Mouse (Mus musculus): ENCODE measurements at regions not wholly inside any gene's neighbourhood (a gene's known extent, or its start where the extent isn't known, plus 50 kb on each side); places are given as distances from the start of the nearest gene placed in this dataset.

GRCm38 (mm10) chr2:103848923-103849700 lies 51.7 kb upstream of the Caprin1 start:
- Histone ChIP-seq H3K4me2 (ENCODE audit: low read depth, low read length) (no peak overlapping the region), H3K9ac (ENCODE audit: low read length) (no peak overlapping the region), H3K36me3 (ENCODE audit: control insufficient read depth, insufficient read depth, low read length) (no peaks in the 10 kb centered on the region), H3K27ac (ENCODE audit: low read length) (no peak overlapping the region), H3K27me3 (ENCODE audit: control insufficient read depth, insufficient read depth, low read depth, low read length) (no peaks in the 10 kb centered on the region), H3K4me1 (replicated peaks; ENCODE audit: control insufficient read depth, insufficient read depth, low read length) (no peaks in the 10 kb centered on the region), H3K4me3 (ENCODE audit: low read length) (no peak overlapping the region), H3K9me3 (ENCODE audit: control insufficient read depth, low read length) (no peaks in the 10 kb centered on the region)
- whole genome bisulfite sequencing, result 71% methylated on average over 9 of the region's 9 CpGs
- peak; percentile 52; the same call in 1 of the 2 replicates for ATAC-seq (ENCODE audit: low read depth)

DNA sequence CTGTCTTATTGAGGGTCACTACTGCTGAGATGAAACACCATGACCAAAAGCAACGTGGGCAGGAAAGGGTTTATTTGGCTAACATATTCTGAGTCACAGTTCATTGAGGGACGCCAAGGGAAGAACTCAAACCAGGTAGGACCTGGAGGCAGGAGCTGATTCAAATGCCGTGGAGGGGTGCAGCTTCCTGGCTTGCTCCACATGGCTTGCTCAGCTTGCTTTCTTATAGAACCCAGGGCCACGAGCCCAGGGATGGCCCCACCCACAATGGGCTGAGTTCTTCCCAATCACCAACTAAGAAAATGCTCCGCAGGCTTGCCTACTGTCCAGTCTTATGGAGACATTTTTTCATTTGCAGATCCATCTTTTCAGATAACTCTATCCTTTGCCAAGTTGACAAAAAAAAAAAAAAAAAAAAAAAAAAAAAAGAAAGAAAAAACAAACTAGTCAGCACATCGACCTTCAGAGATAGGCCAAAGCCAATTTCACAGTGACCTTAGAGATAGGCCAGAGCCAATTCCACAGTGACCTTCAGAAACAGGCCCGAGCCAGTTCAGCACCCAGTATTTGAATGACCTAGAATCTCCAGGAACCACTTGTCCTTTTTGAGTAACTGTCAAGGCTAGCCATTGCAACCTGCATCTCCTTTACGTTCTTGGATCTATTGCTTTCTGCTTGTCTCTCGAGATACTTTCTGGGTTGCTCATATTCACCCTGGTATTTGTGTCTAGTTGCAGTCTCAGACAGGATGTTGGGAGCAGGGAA lies 52.5 kb upstream of the Caprin1 start:
- H3K27me3 ChIP-seq (ENCODE audit: control insufficient read depth, insufficient read depth, low read depth, low read length), result no peaks in the 10 kb centered on the region
- no peaks in the 10 kb centered on the region for H3K9me3 ChIP-seq (ENCODE audit: control insufficient read depth, low read length)
- H3K36me3 ChIP-seq (ENCODE audit: control insufficient read depth, insufficient read depth, low read length), result no peaks in the 10 kb centered on the region
- H3K4me1 ChIP-seq (replicated peaks; ENCODE audit: control insufficient read depth, insufficient read depth, low read length), result no peaks in the 10 kb centered on the region
- H3K27ac ChIP-seq (ENCODE audit: low read length), result no peak overlapping the region
- H3K9ac ChIP-seq (ENCODE audit: low read length), result no peak overlapping the region
- no peak overlapping the region for H3K4me3 ChIP-seq (ENCODE audit: low read length)
- no peak for ATAC-seq (ENCODE audit: low read depth)
- H3K4me2 ChIP-seq (ENCODE audit: low read depth, low read length), result no peak overlapping the region
- WGBS, result 73% methylated on average over 9 of the region's 9 CpGs

DNA sequence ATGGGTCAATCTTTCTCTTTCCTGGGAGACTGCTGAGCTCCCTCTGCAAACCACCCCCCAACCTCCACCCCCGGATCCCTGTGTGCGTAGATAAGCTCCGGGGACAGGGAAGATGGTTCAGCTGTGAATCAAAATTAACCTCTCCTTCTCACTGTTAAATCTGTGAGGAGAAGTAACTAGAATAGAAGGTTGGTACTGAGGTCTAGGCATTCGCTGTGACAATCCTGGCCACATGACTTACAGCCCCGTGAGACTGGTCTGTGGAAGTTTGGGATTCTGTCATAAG lies 53.0 kb upstream of the Caprin1 start:
- H3K9me3 ChIP-seq (ENCODE audit: control insufficient read depth, low read length), result no peaks in the 10 kb centered on the region
- H3K27me3 ChIP-seq (ENCODE audit: control insufficient read depth, insufficient read depth, low read depth, low read length), result no peaks in the 10 kb centered on the region
- H3K4me1 ChIP-seq (replicated peaks; ENCODE audit: control insufficient read depth, insufficient read depth, low read length), result no peaks in the 10 kb centered on the region
- no peaks in the 10 kb centered on the region for H3K36me3 ChIP-seq (ENCODE audit: control insufficient read depth, insufficient read depth, low read length)
- H3K27ac ChIP-seq (ENCODE audit: low read length), result no peak overlapping the region
- 72% methylated on average over 5 of the region's 5 CpGs for WGBS
- H3K4me3 ChIP-seq (ENCODE audit: low read length), result no peak overlapping the region
- ATAC-seq (ENCODE audit: low read depth), result no peak
- H3K4me2 ChIP-seq (ENCODE audit: low read depth, low read length), result no peak overlapping the region
- H3K9ac ChIP-seq (ENCODE audit: low read length), result no peak overlapping the region

DNA sequence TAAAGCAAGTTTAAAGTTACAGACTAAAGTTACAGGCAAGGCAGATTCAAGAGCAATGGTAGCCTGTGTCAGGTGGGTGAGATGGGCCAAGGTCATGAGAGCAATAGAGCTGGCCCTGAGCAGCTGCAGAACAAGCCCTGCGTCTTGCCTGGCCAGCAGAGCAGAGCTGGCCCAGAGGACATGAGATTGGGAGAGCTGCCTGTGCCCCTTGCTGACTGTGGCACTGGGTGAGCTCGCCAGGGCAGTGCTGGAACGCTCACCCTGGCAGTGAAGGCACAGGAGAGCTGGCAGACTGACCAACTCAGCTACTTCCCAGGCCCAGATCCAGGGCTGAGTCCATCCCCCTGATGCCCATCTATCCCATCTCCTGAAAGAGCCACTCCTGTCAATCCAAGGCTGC lies 53.7 kb upstream of the Caprin1 start:
- H3K4me1 ChIP-seq (replicated peaks; ENCODE audit: control insufficient read depth, insufficient read depth, low read length), result no peaks in the 10 kb centered on the region
- 73% methylated on average over 3 of the region's 3 CpGs for WGBS

GRCm38 (mm10) chr2:103861226-103861625 lies 63.8 kb upstream of the Caprin1 start:
- H3K4me2 ChIP-seq (ENCODE audit: low read depth, low read length), result no peak overlapping the region
- no peaks in the 10 kb centered on the region for H3K9me3 ChIP-seq (ENCODE audit: control insufficient read depth, low read length)
- H3K27me3 ChIP-seq (ENCODE audit: control insufficient read depth, insufficient read depth, low read depth, low read length), result no peaks in the 10 kb centered on the region
- H3K27ac ChIP-seq (ENCODE audit: low read length), result no peak overlapping the region
- no peak overlapping the region for H3K9ac ChIP-seq (ENCODE audit: low read length)
- no peaks in the 10 kb centered on the region for H3K36me3 ChIP-seq (ENCODE audit: control insufficient read depth, insufficient read depth, low read length)
- no peaks in the 10 kb centered on the region for H3K4me1 ChIP-seq (replicated peaks; ENCODE audit: control insufficient read depth, insufficient read depth, low read length)
- 78% methylated on average over 8 of the region's 8 CpGs for WGBS
- H3K4me3 ChIP-seq (ENCODE audit: low read length), result no peak overlapping the region
- ATAC-seq (ENCODE audit: low read depth), result no peak

More for the DNA sequence above, 53.7 kb upstream of the Caprin1 start:
- Histone ChIP-seq H3K9me3 (ENCODE audit: control insufficient read depth, low read length) (no peaks in the 10 kb centered on the region), H3K27me3 (ENCODE audit: control insufficient read depth, insufficient read depth, low read depth, low read length) (no peaks in the 10 kb centered on the region), H3K36me3 (ENCODE audit: control insufficient read depth, insufficient read depth, low read length) (no peaks in the 10 kb centered on the region), H3K4me2 (ENCODE audit: low read depth, low read length) (no peak overlapping the region), H3K4me3 (ENCODE audit: low read length) (no peak overlapping the region), H3K27ac (ENCODE audit: low read length) (no peak overlapping the region), H3K9ac (ENCODE audit: low read length) (no peak overlapping the region)
- no peak for ATAC-seq (ENCODE audit: low read depth)

DNA sequence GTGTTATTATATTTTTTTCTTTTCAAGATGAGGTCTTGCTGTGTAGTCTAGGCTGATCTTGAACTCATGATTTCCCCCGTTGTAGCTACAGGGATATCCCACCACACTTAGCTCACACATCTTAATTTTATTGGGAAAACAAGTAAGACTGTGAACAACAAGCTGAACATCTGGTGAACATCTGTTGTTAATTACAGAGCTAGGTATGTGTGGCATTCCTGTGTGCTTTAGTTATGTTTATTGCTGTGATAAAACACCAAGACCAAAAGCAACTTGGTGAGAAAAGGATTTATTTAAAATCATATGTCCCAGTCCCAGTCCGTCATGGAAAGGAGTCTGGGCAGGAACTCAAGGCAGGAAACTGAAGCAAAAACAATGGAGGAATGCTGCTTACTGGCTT lies 66.8 kb upstream of the Caprin1 start:
- Histone ChIP-seq H3K9me3 (ENCODE audit: control insufficient read depth, low read length) (no peaks in the 10 kb centered on the region), H3K36me3 (ENCODE audit: control insufficient read depth, insufficient read depth, low read length) (no peaks in the 10 kb centered on the region), H3K4me3 (ENCODE audit: low read length) (no peak overlapping the region), H3K27me3 (ENCODE audit: control insufficient read depth, insufficient read depth, low read depth, low read length) (no peaks in the 10 kb centered on the region), H3K4me2 (ENCODE audit: low read depth, low read length) (no peak overlapping the region), H3K9ac (ENCODE audit: low read length) (no peak overlapping the region), H3K27ac (ENCODE audit: low read length) (no peak overlapping the region), H3K4me1 (replicated peaks; ENCODE audit: control insufficient read depth, insufficient read depth, low read length) (no peaks in the 10 kb centered on the region)
- WGBS, result 66% methylated on average over 2 of the region's 2 CpGs
- ATAC-seq (ENCODE audit: low read depth), result no peak

GRCm38 (mm10) chr2:103865319-103866171 lies 68.1 kb upstream of the Caprin1 start:
- Histone ChIP-seq H3K36me3 (ENCODE audit: control insufficient read depth, insufficient read depth, low read length) (no peaks in the 10 kb centered on the region), H3K4me2 (ENCODE audit: low read depth, low read length) (no peak overlapping the region), H3K9me3 (ENCODE audit: control insufficient read depth, low read length) (no peaks in the 10 kb centered on the region), H3K27ac (ENCODE audit: low read length) (no peak overlapping the region), H3K9ac (ENCODE audit: low read length) (no peak overlapping the region), H3K27me3 (ENCODE audit: control insufficient read depth, insufficient read depth, low read depth, low read length) (no peaks in the 10 kb centered on the region), H3K4me1 (replicated peaks; ENCODE audit: control insufficient read depth, insufficient read depth, low read length) (no peaks in the 10 kb centered on the region), H3K4me3 (ENCODE audit: low read length) (no peak overlapping the region)
- WGBS, result 79% methylated on average over 4 of the region's 4 CpGs
- no peak for ATAC-seq (ENCODE audit: low read depth)

- Histone ChIP-seq H3K9ac (ENCODE audit: low read length) (no peak overlapping the region), H3K4me2 (ENCODE audit: low read depth, low read length) (no peak overlapping the region), H3K36me3 (ENCODE audit: control insufficient read depth, insufficient read depth, low read length) (no peaks in the 10 kb centered on the region), H3K4me1 (replicated peaks; ENCODE audit: control insufficient read depth, insufficient read depth, low read length) (no peaks in the 10 kb centered on the region), H3K4me3 (ENCODE audit: low read length) (no peak overlapping the region), H3K27ac (ENCODE audit: low read length) (no peak overlapping the region), H3K27me3 (ENCODE audit: control insufficient read depth, insufficient read depth, low read depth, low read length) (no peaks in the 10 kb centered on the region), H3K9me3 (ENCODE audit: control insufficient read depth, low read length) (no peaks in the 10 kb centered on the region)
- 68% methylated on average over 14 of the region's 14 CpGs for WGBS
- no peak for ATAC-seq (ENCODE audit: low read depth)
These were observed 70.0 kb upstream of the Caprin1 start for GRCm38 (mm10) chr2:103867241-103867957.

DNA sequence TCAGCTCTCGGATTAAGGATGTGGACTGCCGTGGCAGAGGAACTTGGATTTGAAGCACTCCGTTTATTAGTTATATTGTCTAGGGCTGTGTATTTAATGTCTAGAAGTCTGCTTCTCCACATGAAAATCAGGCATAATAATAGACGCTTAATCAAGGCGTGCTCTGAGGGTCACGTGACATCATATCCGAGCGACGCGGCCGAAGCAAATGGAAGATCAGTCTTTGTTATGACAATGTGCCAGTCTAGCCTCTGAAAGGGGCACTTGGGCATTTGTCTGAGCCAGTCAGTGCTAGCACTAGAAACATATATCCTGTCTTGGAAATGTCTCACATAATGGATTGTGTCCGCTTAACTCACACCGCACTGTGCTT lies 70.5 kb upstream of the Caprin1 start:
- Histone ChIP-seq H3K4me3 (ENCODE audit: low read length) (no peak overlapping the region), H3K4me2 (ENCODE audit: low read depth, low read length) (no peak overlapping the region), H3K4me1 (replicated peaks; ENCODE audit: control insufficient read depth, insufficient read depth, low read length) (no peaks in the 10 kb centered on the region), H3K9ac (ENCODE audit: low read length) (no peak overlapping the region), H3K36me3 (ENCODE audit: control insufficient read depth, insufficient read depth, low read length) (no peaks in the 10 kb centered on the region), H3K27me3 (ENCODE audit: control insufficient read depth, insufficient read depth, low read depth, low read length) (no peaks in the 10 kb centered on the region), H3K27ac (ENCODE audit: low read length) (no peak overlapping the region), H3K9me3 (ENCODE audit: control insufficient read depth, low read length) (no peaks in the 10 kb centered on the region)
- no peak for ATAC-seq (ENCODE audit: low read depth)
- WGBS, result 84% methylated on average over 13 of the region's 13 CpGs

All from lung, embryonic 16.5 days (tissue).